Mouse (Mus musculus): ENCODE measurements around the gene Mchr1.

GRCm38 (mm10) chr15:81189061-81189460 is 46.2 kb upstream of the Mchr1 start:
- TF ChIP-seq CTCF (IDR thresholded peaks at IDR 0.05; ENCODE audit: low read depth, low read length) (no peak), POLR2A (IDR thresholded peaks at IDR 0.05; ENCODE audit: borderline replicate concordance, low read depth, low read length) (no peak)

Data from bone marrow macrophage, adult 2 months (primary cell).